In the genomic region with DNA sequence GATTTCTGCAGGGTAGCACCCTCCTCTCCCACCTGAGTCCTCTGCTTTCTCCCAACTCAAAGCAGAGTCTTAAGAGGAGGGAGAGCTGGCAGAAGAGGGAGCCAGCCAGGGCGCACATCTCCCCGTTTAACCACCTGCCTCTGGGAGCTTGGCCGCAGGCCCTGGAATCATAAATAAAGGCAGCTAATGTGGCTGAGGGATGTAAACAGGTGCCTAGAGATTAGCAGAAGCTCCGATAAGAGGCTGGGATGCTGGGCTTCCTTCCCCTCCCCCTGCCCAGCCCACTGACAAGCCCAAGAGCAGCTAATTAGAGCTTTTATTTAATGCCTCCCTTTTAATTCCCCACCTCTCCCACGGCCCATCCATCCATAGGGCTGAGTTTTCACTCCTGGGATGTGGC, we compare ENCODE assay signal across 14 mouse cellular contexts. TPM values are rescaled to one million over a fixed set of nuclear protein-coding genes. Genes with fewer than 3 reads are reported as not detected.
DNase-seq lines count a peak whose midpoint lies in the region; ATAC-seq and TF ChIP-seq lines count a peak whose summit lies in the region.
"Had no signal": no experiment of that assay in that cellular context is flagged by ENCODE, and none has a peak within 500 bp of the region (broad histone marks: within the 10 kb centered on the region; RNA-seq: fewer than 3 reads in every experiment).

No protein-coding gene starts in this region.

- DNase-seq in hindbrain, embryonic 11.5 days (ENCODE audit: low spot score), result no peak
- no peak for DNase-seq in hindbrain, embryonic 10.5 days (ENCODE audit: low spot score)
- DNase-seq in MN1 (ENCODE audit: low spot score), result peak; percentile 53
- no peak for DNase-seq in forebrain, postnatal 0 days
- DNase-seq in thymus, postnatal 0 days (ENCODE audit: low spot score), result no peak
- DNase-seq in gastrocnemius, postnatal 14 days, result no peak
- DNase-seq: cerebellum, adult 9-11 months had no signal

- peak overlapping the region; percentile 17; the same call in 1 of the 2 replicates for H3K27ac ChIP-seq in hindbrain, embryonic 11.5 days (ENCODE audit: low read depth, low read length)
- no peak overlapping the region; the same call in 1 of the 2 replicates for H3K27ac ChIP-seq in hindbrain, embryonic 10.5 days
- H3K27ac ChIP-seq in forebrain, postnatal 0 days (ENCODE audit: low read depth, low read length), result peak overlapping the region; percentile 29; the same call in 1 of the 2 replicates
- H3K27ac ChIP-seq in midbrain, embryonic 16.5 days (ENCODE audit: low read length), result peak overlapping the region; percentile 70
- H3K27ac ChIP-seq: embryonic facial prominence, embryonic 10.5 days; heart, embryonic 13.5 days; liver, embryonic 14.5 days; macrophage had no signal

- peaks cover 8% of the 10 kb centered on the region; the same call in 1 of the 2 replicates for H3K4me1 ChIP-seq in hindbrain, embryonic 11.5 days (replicated peaks; ENCODE audit: control insufficient read depth, insufficient read depth, low read length)
- H3K4me1 ChIP-seq in hindbrain, embryonic 10.5 days (replicated peaks), result peaks cover 57% of the 10 kb centered on the region
- peaks cover 26% of the 10 kb centered on the region for H3K4me1 ChIP-seq in forebrain, postnatal 0 days (ENCODE audit: insufficient read depth)
- peaks cover 51% of the 10 kb centered on the region for H3K4me1 ChIP-seq in midbrain, embryonic 16.5 days (ENCODE audit: control insufficient read depth, insufficient read depth, low read length)

- no peak overlapping the region for H3K4me3 ChIP-seq in hindbrain, embryonic 11.5 days (ENCODE audit: low read depth, low read length)
- no peak overlapping the region for H3K4me3 ChIP-seq in hindbrain, embryonic 10.5 days
- H3K4me3 ChIP-seq in forebrain, postnatal 0 days (ENCODE audit: low read depth, low read length), result no peak overlapping the region
- H3K4me3 ChIP-seq in midbrain, embryonic 16.5 days (ENCODE audit: low read depth, low read length), result no peak overlapping the region
- H3K4me3 ChIP-seq: embryonic facial prominence, embryonic 10.5 days; heart, embryonic 13.5 days had no signal

- ATAC-seq in hindbrain, embryonic 11.5 days (ENCODE audit: low FRiP score), result no peak
- ATAC-seq in forebrain, postnatal 0 days, result no peak
- ATAC-seq in midbrain, embryonic 16.5 days, result no peak
- no peak for ATAC-seq in activated CD4-positive, CD25-positive, alpha-beta regulatory T cell, adult 4 months
- ATAC-seq: inflammation-experienced regulatory T-cells, adult 6 months had no signal

- H3K27me3 ChIP-seq in hindbrain, embryonic 11.5 days (ENCODE audit: control insufficient read depth, insufficient read depth, low read length), result no peaks in the 10 kb centered on the region
- peaks cover 49% of the 10 kb centered on the region for H3K27me3 ChIP-seq in hindbrain, embryonic 10.5 days (ENCODE audit: insufficient read depth, poor library complexity, severe bottlenecking)
- H3K27me3 ChIP-seq in forebrain, postnatal 0 days (ENCODE audit: insufficient read depth, low read length), result no peaks in the 10 kb centered on the region
- no peaks in the 10 kb centered on the region; the same call in 1 of the 2 replicates for H3K27me3 ChIP-seq in midbrain, embryonic 16.5 days (ENCODE audit: control insufficient read depth, insufficient read depth, low read depth, low read length)
- H3K27me3 ChIP-seq: heart, embryonic 13.5 days had no signal

- no peaks in the 10 kb centered on the region for H3K9me3 ChIP-seq in hindbrain, embryonic 11.5 days (ENCODE audit: control insufficient read depth, low read length)
- no peaks in the 10 kb centered on the region for H3K9me3 ChIP-seq in hindbrain, embryonic 10.5 days
- no peaks in the 10 kb centered on the region for H3K9me3 ChIP-seq in forebrain, postnatal 0 days (ENCODE audit: low read length)
- no peaks in the 10 kb centered on the region for H3K9me3 ChIP-seq in midbrain, embryonic 16.5 days (replicated peaks; ENCODE audit: control insufficient read depth, low read length, poor library complexity, severe bottlenecking)
- H3K9me3 ChIP-seq: embryonic facial prominence, embryonic 10.5 days; heart, embryonic 13.5 days had no signal

- intact Hi-C loops in gastrocnemius, postnatal 14 days (cut with DNase I; ENCODE audit: low total_unique reads), result no loop called here

- no peak for TF ChIP-seq CTCF in forebrain, postnatal 0 days (IDR thresholded peaks at IDR 0.05; ENCODE audit: low read depth)

- WGBS in hindbrain, embryonic 11.5 days, result 42% methylated on average over 5 of the region's 5 CpGs
- 50% methylated on average over 5 of the region's 5 CpGs for WGBS in hindbrain, embryonic 10.5 days
- WGBS in forebrain, postnatal 0 days, result 9% methylated on average over 5 of the region's 5 CpGs
- WGBS in midbrain, embryonic 16.5 days, result 25% methylated on average over 5 of the region's 5 CpGs

- no peak overlapping the region; the same call in 1 of the 2 replicates for H3K4me2 ChIP-seq in hindbrain, embryonic 11.5 days (replicated peaks; ENCODE audit: low read depth, low read length)
- no peak overlapping the region for H3K4me2 ChIP-seq in forebrain, postnatal 0 days (ENCODE audit: low read depth)
- H3K4me2 ChIP-seq in midbrain, embryonic 16.5 days (ENCODE audit: low read length), result no peak overlapping the region
- H3K4me2 ChIP-seq: heart, embryonic 13.5 days had no signal

- H3K36me3 ChIP-seq in hindbrain, embryonic 11.5 days (ENCODE audit: control insufficient read depth, insufficient read depth, low read length), result peaks cover 5% of the 10 kb centered on the region
- H3K36me3 ChIP-seq in hindbrain, embryonic 10.5 days, result peaks cover 92% of the 10 kb centered on the region
- H3K36me3 ChIP-seq in forebrain, postnatal 0 days (ENCODE audit: insufficient read depth), result peaks cover 59% of the 10 kb centered on the region
- peaks cover 32% of the 10 kb centered on the region for H3K36me3 ChIP-seq in midbrain, embryonic 16.5 days (ENCODE audit: control insufficient read depth, insufficient read depth, low read length)

- no peak overlapping the region for H3K9ac ChIP-seq in hindbrain, embryonic 11.5 days (ENCODE audit: low read depth, low read length)
- no peak overlapping the region for H3K9ac ChIP-seq in forebrain, postnatal 0 days
- 0 out of 2 replicates have a peak overlapping the region, but pooled peaks have one; percentile 25 for H3K9ac ChIP-seq in midbrain, embryonic 16.5 days (ENCODE audit: low read depth, low read length)
- H3K9ac ChIP-seq: heart, embryonic 13.5 days; liver, embryonic 14.5 days had no signal

RNA-seq across cellular contexts. Expression of gene Pipox, which starts 45.8 kb away (rescaled TPM):
- polyA plus RNA-seq in hindbrain, embryonic 11.5 days (2014; fragmentation: Nextera tagmentation; extraction: Ambion mirVana), result 7.6 and 8.6 TPM in 2 replicates
- polyA plus RNA-seq in hindbrain, embryonic 10.5 days (2016; fragmentation: Nextera tagmentation; extraction: Ambion mirVana), result 7.3 and 13.1 TPM in 2 replicates
- total RNA-seq in forebrain, postnatal 0 days (2014; rRNA removed), result 3.8 and 6.8 TPM in 2 replicates
- 3.7 and 4.2 TPM in 2 replicates for polyA plus RNA-seq in forebrain, postnatal 0 days (2015; fragmentation: Nextera tagmentation; extraction: Ambion mirVana)
- polyA plus RNA-seq in midbrain, embryonic 16.5 days (2015; fragmentation: Nextera tagmentation; extraction: Ambion mirVana), result 6.0 and 7.5 TPM in 2 replicates
- 1 to 10 TPM in 1 of 2 experiments, under 1 TPM in 1; 0.52 to 1.6 TPM for polyA plus RNA-seq in activated CD4-positive, CD25-positive, alpha-beta regulatory T cell, adult 4 months (2017; shearing (Covaris generic))
- 2.8 TPM in 2 replicates for polyA plus RNA-seq in thymus, postnatal 0 days (2015; fragmentation: Nextera tagmentation; extraction: Ambion mirVana)
- under 1 TPM in 1 of 2 experiments, not detected in 1; 0.94 TPM for total RNA-seq in gastrocnemius, postnatal 14 days (2021)
- polyA plus RNA-seq: macrophage had no signal
